Mouse (Mus musculus) embryonic facial prominence, embryonic 14.5 days (tissue): ENCODE results near the gene Gm49396. TPM values are rescaled to one million over a fixed set of nuclear protein-coding genes. Genes with fewer than 3 reads are reported as not detected.

Source experiments
- microRNA-seq: library from miRNA; unstranded; fragments of <30 nt; microRNA quantifications from one replicate; pipeline ENCODE4, GENCODE M21; 2016; ENCODE audit warnings: borderline number of aligned reads
- polyA plus RNA-seq: library from polyadenylated mRNA; unstranded; fragments of >200 nt; fragmentation: Nextera tagmentation; extraction: Ambion mirVana; gene quantifications from 2 replicates; pipeline ENCODE4 v1.2.1, GENCODE M21; 2014

The Gm49396 gene
- polyA plus RNA-seq, 1 experiment from 2014 or later = 5.1 TPM

Small RNAs within 50 kb of the gene (microRNA-seq; reads per million reads assigned to microRNA genes)
- 1.2 reads per million for gene Gm38670
- gene Mir3569 = not detected

Other genes with a start within 250 kb of the Gm49396 start
- 25.4 and 35.4 TPM in 2 replicates for gene Syne4, start 248.5 kb upstream of the Gm49396 start, polyA plus RNA-seq
- gene E130208F15Rik, start 241.6 kb upstream of the Gm49396 start, polyA plus RNA-seq = not detected in 2 replicates
- gene Sdhaf1, start 239.4 kb upstream of the Gm49396 start, polyA plus RNA-seq = 18.8 and 19.5 TPM in 2 replicates
- gene Lrfn3, start 200.6 kb upstream of the Gm49396 start, polyA plus RNA-seq = 4.2 and 4.7 TPM in 2 replicates
- 82.9 and 97.0 TPM in 2 replicates for gene Tyrobp, start 149.6 kb upstream of the Gm49396 start, polyA plus RNA-seq
- 2.2 and 2.4 TPM in 2 replicates for gene Hcst, start 143.5 kb upstream of the Gm49396 start, polyA plus RNA-seq
- gene Nfkbid, start 141.6 kb upstream of the Gm49396 start, polyA plus RNA-seq = 1.0 and 2.0 TPM in 2 replicates
- gene Aplp1, start 117.8 kb upstream of the Gm49396 start, polyA plus RNA-seq = 51.0 and 53.6 TPM in 2 replicates
- 0.45 and 0.82 TPM in 2 replicates for gene Kirrel2, start 105.7 kb upstream of the Gm49396 start, polyA plus RNA-seq
- gene Nphs1, start 105.0 kb upstream of the Gm49396 start, polyA plus RNA-seq = 0.22 and 0.35 TPM in 2 replicates
- not detected in 2 replicates for gene Prodh2, start 69.7 kb upstream of the Gm49396 start, polyA plus RNA-seq
- gene Arhgap33, start 28.3 kb upstream of the Gm49396 start, polyA plus RNA-seq = 9.7 and 10.9 TPM in 2 replicates
- 16.8 and 20.4 TPM in 2 replicates for gene Hspb6, start 11.2 kb upstream of the Gm49396 start, polyA plus RNA-seq
- 8.1 and 9.9 TPM in 2 replicates for gene Proser3, start 11.0 kb upstream of the Gm49396 start, polyA plus RNA-seq
- 45.7 and 50.5 TPM in 2 replicates for gene Lin37, start 3.5 kb upstream of the Gm49396 start, polyA plus RNA-seq
- gene U2af1l4, start within 50 bp of the Gm49396 start, polyA plus RNA-seq = 85.4 and 88.0 TPM in 2 replicates
- gene Psenen, start 283 bp downstream of the Gm49396 start, polyA plus RNA-seq = 108 and 113 TPM in 2 replicates
- 2.1 and 2.9 TPM in 2 replicates for gene Igflr1, start 2.1 kb downstream of the Gm49396 start, polyA plus RNA-seq
- gene Kmt2b, start 25.4 kb downstream of the Gm49396 start, polyA plus RNA-seq = 11.7 and 13.3 TPM in 2 replicates
- gene Zbtb32, start 35.6 kb downstream of the Gm49396 start, polyA plus RNA-seq = 0.26 and 0.45 TPM in 2 replicates
- gene Upk1a, start 49.5 kb downstream of the Gm49396 start, polyA plus RNA-seq = 0.39 and 0.47 TPM in 2 replicates
- gene Cox6b1, start 62.8 kb downstream of the Gm49396 start, polyA plus RNA-seq = 860 and 1,015 TPM in 2 replicates
- gene Etv2, start 72.5 kb downstream of the Gm49396 start, polyA plus RNA-seq = not detected in 2 replicates
- 93.1 and 106 TPM in 2 replicates for gene Rbm42, start 87.0 kb downstream of the Gm49396 start, polyA plus RNA-seq
- gene Haus5, start 101.7 kb downstream of the Gm49396 start, polyA plus RNA-seq = 30.7 and 35.0 TPM in 2 replicates
- not detected in 2 replicates for gene Pmis2, start 108.3 kb downstream of the Gm49396 start, polyA plus RNA-seq
- gene 2200002J24Rik, start 135.6 kb downstream of the Gm49396 start, polyA plus RNA-seq = 0.37 and 0.46 TPM in 2 replicates
- gene Atp4a, start 148.9 kb downstream of the Gm49396 start, polyA plus RNA-seq = 0.32 and 0.54 TPM in 2 replicates
- gene Tmem147, start 166.2 kb downstream of the Gm49396 start, polyA plus RNA-seq = 212 and 214 TPM in 2 replicates
- 0.33 and 0.38 TPM in 2 replicates for gene Gapdhs, start 180.3 kb downstream of the Gm49396 start, polyA plus RNA-seq
- gene Sbsn, start 188.1 kb downstream of the Gm49396 start, polyA plus RNA-seq = 12.4 and 33.7 TPM in 2 replicates
- 123 and 159 TPM in 2 replicates for gene Dmkn, start 200.4 kb downstream of the Gm49396 start, polyA plus RNA-seq
- 428 and 557 TPM in 2 replicates for gene Krtdap, start 224.6 kb downstream of the Gm49396 start, polyA plus RNA-seq